Mouse (Mus musculus) bone marrow, adult 2 months (tissue): Measurements from ENCODE around the gene Adcy3.

Experiments
- CTCF ChIP-seq: fragments of 200-500 bp; IDR thresholded peaks from 2 replicates; pipeline ENCODE4 v1.5.1; 2011; ENCODE audit warnings: low read length, control low read depth; ENCODE audit not compliant: control insufficient read depth, insufficient read depth
- POLR2A ChIP-seq: fragments of 200-500 bp; IDR thresholded peaks from 2 replicates; pipeline ENCODE4 v1.6.1; 2011; ENCODE audit warnings: low read depth, mild to moderate bottlenecking, control low read depth, low read length, borderline replicate concordance; ENCODE audit not compliant: control insufficient read depth

GRCm38 (mm10) chr12:4245742-4246141 lies 112.8 kb downstream of the Adcy3 start:
- TF ChIP-seq CTCF (no peak), POLR2A (no peak)
